Mouse (Mus musculus) midbrain, postnatal 0 days (tissue): ENCODE measurements around the gene Lrrc74b. TPM values are rescaled to one million over a fixed set of nuclear protein-coding genes. Genes with fewer than 3 reads are reported as not detected.
"Not testable (repeated sequence)": the region's sequence is repeated elsewhere in the genome, so short reads cannot be mapped to it uniquely, and the experiment has no call there.

Experiments
- ATAC-seq: fragments of 200-750 bp; cut with Nextera tagmentation; 2 replicates; pipeline ENCODE4 v1.8.0; 2017; ENCODE audit warnings: moderate number of reproducible peaks, mild to moderate bottlenecking, moderate TSS enrichment, moderate library complexity; ENCODE audit not compliant: low FRiP score
- DNase-seq: peaks from one replicate; pipeline ENCODE4 v3.0.0-alpha.2; 2015; ENCODE audit warnings: low spot score
- H3K27ac ChIP-seq: fragments of 300-500 bp; sonication (generic); 2 replicates; pipeline ENCODE4 v1.5.1; 2014; ENCODE audit warnings: low read depth, mild to moderate bottlenecking, low read length, mixed read lengths
- H3K27me3 ChIP-seq: fragments of 300-500 bp; sonication (generic); 2 replicates; pipeline ENCODE4 v1.6.1; 2014; ENCODE audit warnings: low read length, control low read depth, mixed read lengths; ENCODE audit not compliant: insufficient read depth
- H3K36me3 ChIP-seq: fragments of 300-500 bp; sonication (generic); 2 replicates; pipeline ENCODE4 v1.6.1; 2014; ENCODE audit warnings: low read length, control low read depth, mixed read lengths; ENCODE audit not compliant: insufficient read depth
- H3K4me1 ChIP-seq: fragments of 300-500 bp; sonication (generic); 2 replicates; pipeline ENCODE4 v1.6.1; 2014; ENCODE audit warnings: mild to moderate bottlenecking, control low read depth, antibody characterized with exemption, low read length, mixed read lengths; ENCODE audit not compliant: insufficient read depth
- H3K4me2 ChIP-seq: fragments of 300-500 bp; sonication (generic); 2 replicates; pipeline ENCODE4 v1.6.1; 2014; ENCODE audit warnings: low read depth, mild to moderate bottlenecking, low read length, mixed read lengths; ENCODE audit not compliant: poor library complexity, severe bottlenecking
- H3K4me3 ChIP-seq: fragments of 300-500 bp; sonication (generic); 2 replicates; pipeline ENCODE4 v1.5.1; 2014; ENCODE audit warnings: low read depth, mild to moderate bottlenecking, low read length, moderate library complexity
- H3K9ac ChIP-seq: fragments of 300-500 bp; sonication (generic); replicated peaks from 2 replicates; pipeline ENCODE4 v1.6.1; 2014; ENCODE audit warnings: mild to moderate bottlenecking, low read length, moderate library complexity, mixed read lengths; ENCODE audit not compliant: poor library complexity, severe bottlenecking
- H3K9me3 ChIP-seq: fragments of 300-500 bp; sonication (generic); 2 replicates; pipeline ENCODE4 v1.6.1; 2016; ENCODE audit warnings: low read length, control low read depth
- CTCF ChIP-seq: IDR thresholded peaks from 2 replicates; pipeline ENCODE4 v1.5.1; 2016; ENCODE audit warnings: antibody characterized with exemption, mild to moderate bottlenecking
- WGBS: fragments of 180-500 bp; shearing (Covaris S2); extraction: QIAGEN DNeasy Blood & Tissue Kit; methylation state at CpG from one replicate; pipeline ENCODE4 v1.1.7; 2014; 5-methylcytosine and 5-hydroxymethylcytosine counted together
- polyA plus RNA-seq: library from polyadenylated mRNA; unstranded; fragments of >200 nt; fragmentation: Nextera tagmentation; extraction: Ambion mirVana; gene quantifications from 2 replicates; pipeline ENCODE4 v1.2.1, GENCODE M21; 2015
- total RNA-seq: library from RNA; depleted of rRNA; stranded (reverse); fragments of >200 nt; gene quantifications from 2 replicates; pipeline ENCODE4 v1.2.3, GENCODE M21; 2014

Gene Lrrc74b
- total and polyA plus RNA-seq, 2 experiments from 2014 or later, result 2.1 to 2.9 TPM

DNA sequence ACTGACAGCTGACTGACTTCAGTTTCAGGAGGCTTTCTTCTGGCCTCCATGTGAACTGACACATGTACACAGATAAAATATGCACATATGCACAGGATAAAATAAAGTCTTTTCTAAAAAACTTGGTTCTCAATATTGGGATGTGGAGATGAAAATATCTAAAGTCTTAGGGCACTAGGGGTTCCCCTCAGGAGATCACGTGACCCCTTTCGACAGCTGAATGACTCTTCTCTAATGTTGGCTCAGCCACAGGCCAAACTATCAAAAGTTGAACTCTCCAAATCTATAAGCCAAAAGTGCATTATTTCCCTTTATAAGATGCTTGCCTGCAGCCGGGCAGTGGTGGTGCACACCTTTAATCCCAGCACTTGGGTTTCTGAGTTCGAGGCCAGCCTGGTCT lies 4.9 kb downstream of the Lrrc74b start:
- TF ChIP-seq CTCF, result no peak
- no peak for DNase-seq
- WGBS, result 85% methylated on average over 4 of the region's 4 CpGs
- Histone ChIP-seq H3K27ac (no peak overlapping the region), H3K9ac (no peak overlapping the region), H3K4me3 (no peak overlapping the region), H3K27me3 (peaks cover 5% of the 10 kb centered on the region; the same call in 1 of the 2 replicates), H3K4me2 (no peak overlapping the region), H3K36me3 (no peaks in the 10 kb centered on the region), H3K4me1 (peaks cover 5% of the 10 kb centered on the region; the same call in 1 of the 2 replicates), H3K9me3 (no peaks in the 10 kb centered on the region)
- ATAC-seq, result no peak

GRCm38 (mm10) chr16:17554702-17555101 lies 6.3 kb downstream of the Lrrc74b start:
- ATAC-seq, H3K27me3 ChIP-seq, H3K4me1 ChIP-seq, H3K4me3 ChIP-seq, H3K27ac ChIP-seq, H3K9me3 ChIP-seq, DNase-seq, H3K9ac ChIP-seq, H3K36me3 ChIP-seq: not testable (repeated sequence)
- WGBS, result 17% methylated on average over 4 of the region's 4 CpGs
- 0 out of 2 replicates have a peak overlapping the region, but pooled peaks have one; percentile 30 for H3K4me2 ChIP-seq

DNA sequence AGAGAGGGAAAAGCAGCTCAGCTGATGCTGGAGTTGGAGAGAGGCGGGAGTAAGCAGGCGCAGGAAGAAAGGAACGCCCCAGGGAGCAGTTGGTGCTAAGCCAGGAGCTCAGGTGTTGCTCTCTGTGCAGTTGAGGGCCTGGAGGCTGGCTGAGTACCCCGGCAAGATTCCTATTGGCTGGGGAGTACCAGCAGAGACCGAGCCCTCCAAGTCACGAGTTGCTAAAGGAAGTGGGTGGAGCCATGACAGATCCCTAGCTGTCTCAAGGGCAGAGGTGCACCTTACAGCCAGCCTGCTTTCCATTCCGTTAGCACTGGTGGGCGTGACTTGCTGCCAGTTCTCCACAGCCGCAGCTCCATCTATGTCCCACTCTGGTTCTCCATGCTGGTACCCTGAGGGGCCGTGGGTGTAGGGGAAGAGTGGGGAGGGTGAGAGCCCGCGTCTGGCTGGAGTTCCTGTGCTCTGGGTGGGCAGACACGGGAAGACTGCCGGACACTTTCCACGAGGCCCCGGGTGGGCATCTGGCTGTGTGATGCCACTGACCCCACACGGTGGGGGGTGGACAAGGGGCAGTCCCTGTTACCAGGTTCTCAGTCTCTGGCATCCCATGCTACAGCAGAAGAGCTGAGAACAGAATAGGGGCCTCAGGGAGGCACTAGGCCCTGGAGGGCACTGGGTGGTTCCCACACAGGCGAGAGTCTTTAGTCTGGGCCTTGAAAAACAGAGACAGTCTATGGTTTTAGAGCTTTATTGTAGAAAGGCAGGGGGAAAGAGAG lies 6.9 kb downstream of the Lrrc74b start:
- no peak for TF ChIP-seq CTCF
- no peak overlapping the region; the same call in 1 of the 2 replicates for H3K27ac ChIP-seq
- no peaks in the 10 kb centered on the region for H3K36me3 ChIP-seq
- ATAC-seq (peak; percentile 91), DNase-seq (peak; percentile 75)
- H3K27me3 ChIP-seq, result no peaks in the 10 kb centered on the region
- peaks cover 5% of the 10 kb centered on the region; the same call in 1 of the 2 replicates for H3K4me1 ChIP-seq
- WGBS, result 4% methylated on average over 18 of the region's 18 CpGs
- peak overlapping the region; percentile 14; the same call in 1 of the 2 replicates for H3K4me3 ChIP-seq
- peak overlapping the region; percentile 30 for H3K4me2 ChIP-seq
- no peaks in the 10 kb centered on the region for H3K9me3 ChIP-seq
- peak overlapping the region; percentile 33; the same call in 1 of the 2 replicates for H3K9ac ChIP-seq

GRCm38 (mm10) chr16:17552837-17553236 lies 8.2 kb downstream of the Lrrc74b start:
- no peaks in the 10 kb centered on the region for H3K27me3 ChIP-seq
- H3K4me2 ChIP-seq, result no peak overlapping the region
- 81% methylated on average over 7 of the region's 7 CpGs for WGBS
- DNase-seq, result no peak
- ATAC-seq, result no peak
- no peak for TF ChIP-seq CTCF
- H3K9ac ChIP-seq, result no peak overlapping the region
- H3K36me3 ChIP-seq, result no peaks in the 10 kb centered on the region
- H3K4me1 ChIP-seq, result no peaks in the 10 kb centered on the region
- no peak overlapping the region for H3K4me3 ChIP-seq
- no peak overlapping the region for H3K27ac ChIP-seq
- no peaks in the 10 kb centered on the region for H3K9me3 ChIP-seq

GRCm38 (mm10) chr16:17542632-17543031 lies 18.4 kb downstream of the Lrrc74b start:
- Histone ChIP-seq H3K27ac (no peak overlapping the region), H3K9me3 (no peaks in the 10 kb centered on the region), H3K4me1 (no peaks in the 10 kb centered on the region), H3K27me3 (no peaks in the 10 kb centered on the region), H3K36me3 (no peaks in the 10 kb centered on the region), H3K4me3 (no peak overlapping the region), H3K9ac (no peak overlapping the region), H3K4me2 (no peak overlapping the region)
- no peak for DNase-seq
- WGBS, result 84% methylated on average over 2 of the region's 2 CpGs
- no peak for TF ChIP-seq CTCF
- ATAC-seq, result no peak

GRCm38 (mm10) chr16:17536584-17536983 lies 24.5 kb downstream of the Lrrc74b start:
- ATAC-seq, result no peak
- Histone ChIP-seq H3K27me3 (no peaks in the 10 kb centered on the region), H3K9ac (no peak overlapping the region), H3K4me2 (no peak overlapping the region), H3K9me3 (no peaks in the 10 kb centered on the region), H3K4me3 (no peak overlapping the region), H3K4me1 (0 out of 2 replicates have a peak, but pooled peaks cover 4% of the 10 kb centered on the region), H3K27ac (no peak overlapping the region), H3K36me3 (no peaks in the 10 kb centered on the region)
- no peak for DNase-seq
- 91% methylated on average over 3 of the region's 3 CpGs for WGBS
- TF ChIP-seq CTCF, result no peak
